Mouse (Mus musculus) embryonic facial prominence, embryonic 14.5 days (tissue): ENCODE data around the gene Gadd45a. TPM values are rescaled to one million over a fixed set of nuclear protein-coding genes. Genes with fewer than 3 reads are reported as not detected.

Experiments
- ATAC-seq: fragments of 200-750 bp; cut with Nextera tagmentation; 2 replicates; pipeline ENCODE4 v1.8.0; 2017; ENCODE audit warnings: low read depth, moderate number of reproducible peaks, moderate TSS enrichment
- DNase-seq: peaks from one replicate; pipeline ENCODE4 v3.0.0-alpha.2; 2015; ENCODE audit warnings: low spot score
- H3K27ac ChIP-seq: fragments of 300-500 bp; sonication (generic); replicated peaks from 2 replicates; pipeline ENCODE4 v1.5.1; 2014; ENCODE audit warnings: low read depth, mild to moderate bottlenecking, low read length, moderate library complexity
- H3K27me3 ChIP-seq: fragments of 300-500 bp; sonication (generic); replicated peaks from 2 replicates; pipeline ENCODE4 v1.6.1; 2014; ENCODE audit warnings: low read length; ENCODE audit not compliant: control insufficient read depth, insufficient read depth
- H3K36me3 ChIP-seq: fragments of 300-500 bp; sonication (generic); 2 replicates; pipeline ENCODE4 v1.6.1; 2014; ENCODE audit warnings: low read length, mixed read lengths; ENCODE audit not compliant: control insufficient read depth, insufficient read depth
- H3K4me1 ChIP-seq: fragments of 300-500 bp; sonication (generic); 2 replicates; pipeline ENCODE4 v1.6.1; 2014; ENCODE audit warnings: antibody characterized with exemption, low read length; ENCODE audit not compliant: control insufficient read depth, insufficient read depth
- H3K4me2 ChIP-seq: fragments of 300-500 bp; sonication (generic); 2 replicates; pipeline ENCODE4 v1.6.1; 2014; ENCODE audit warnings: low read depth, mild to moderate bottlenecking, low read length, moderate library complexity, mixed read lengths
- H3K4me3 ChIP-seq: fragments of 300-500 bp; sonication (generic); 2 replicates; pipeline ENCODE4 v1.5.1; 2014; ENCODE audit warnings: low read depth, mild to moderate bottlenecking, low read length
- H3K9ac ChIP-seq: fragments of 300-500 bp; sonication (generic); 2 replicates; pipeline ENCODE4 v1.6.1; 2014; ENCODE audit warnings: low read depth, mild to moderate bottlenecking, low read length, moderate library complexity, mixed read lengths
- H3K9me3 ChIP-seq: fragments of 300-500 bp; sonication (generic); 2 replicates; pipeline ENCODE4 v1.6.1; 2016; ENCODE audit warnings: low read length; ENCODE audit not compliant: control insufficient read depth
- WGBS: fragments of 180-500 bp; shearing (Covaris S2); extraction: QIAGEN DNeasy Blood & Tissue Kit; methylation state at CpG from one replicate; pipeline ENCODE4 v1.1.7; 2014; 5-methylcytosine and 5-hydroxymethylcytosine counted together
- polyA plus RNA-seq: library from polyadenylated mRNA; unstranded; fragments of >200 nt; fragmentation: Nextera tagmentation; extraction: Ambion mirVana; gene quantifications from 2 replicates; pipeline ENCODE4 v1.2.1, GENCODE M21; 2014

The Gadd45a gene
- 9.9 and 12.7 TPM in 2 replicates for polyA plus RNA-seq

DNA sequence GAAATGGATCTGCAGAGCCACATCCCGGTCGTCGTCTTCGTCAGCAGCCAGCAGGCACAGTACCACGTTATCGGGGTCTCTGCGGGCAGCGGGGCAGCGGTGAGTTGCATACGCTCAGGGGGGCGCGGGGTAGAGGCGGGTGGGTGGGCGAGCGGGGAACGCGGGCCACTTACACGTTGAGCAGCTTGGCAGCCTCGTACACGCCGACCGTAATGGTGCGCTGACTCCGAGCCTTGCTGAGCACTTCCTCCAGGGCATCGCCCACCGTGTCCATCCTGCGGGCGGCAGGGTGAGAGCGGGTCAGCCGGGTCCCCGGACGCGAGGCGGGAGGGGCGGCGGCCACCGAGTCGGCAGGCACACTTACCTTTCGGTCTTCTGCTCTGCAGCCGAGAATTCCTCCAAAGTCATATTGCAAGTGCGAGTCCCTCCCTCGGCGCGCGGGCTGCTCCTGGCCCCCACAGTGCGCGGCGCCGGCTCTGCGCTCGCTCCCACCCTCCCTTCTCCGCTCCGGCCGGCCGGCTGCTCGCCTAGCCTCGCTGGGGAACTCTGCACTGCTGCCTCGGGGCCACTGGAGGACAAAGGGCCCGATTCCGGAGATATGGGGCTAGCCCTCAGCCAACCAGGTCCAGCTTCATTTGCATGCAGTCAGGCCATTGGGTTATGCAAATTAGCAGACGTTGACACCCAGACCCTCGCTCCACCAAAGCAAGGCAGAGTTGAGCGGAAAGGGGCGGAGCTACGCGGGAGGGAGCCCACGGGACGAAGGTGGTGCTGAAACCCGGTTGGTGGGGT is at the start of gene Gadd45a:
Gadd45a (minus strand) TSS at position 621 of the 792 bp plus-strand sequence.
- DNase-seq (peak; percentile 99), ATAC-seq (peak; percentile 98)
- under 1% methylated on average over 37 of the region's 69 CpGs for WGBS
- no peaks in the 10 kb centered on the region for H3K9me3 ChIP-seq
- H3K4me1 ChIP-seq, result peaks cover 10% of the 10 kb centered on the region; the same call in 1 of the 2 replicates
- peak within 1 kb of the TSS; percentile 70 for H3K4me3 ChIP-seq
- H3K4me2 ChIP-seq, result peak within 1 kb of the TSS; percentile 71
- no peaks in the 10 kb centered on the region for H3K36me3 ChIP-seq
- H3K27me3 ChIP-seq, result no peaks in the 10 kb centered on the region
- H3K27ac ChIP-seq, result peak within 1 kb of the TSS; percentile 86
- peak within 1 kb of the TSS; percentile 74 for H3K9ac ChIP-seq

DNA sequence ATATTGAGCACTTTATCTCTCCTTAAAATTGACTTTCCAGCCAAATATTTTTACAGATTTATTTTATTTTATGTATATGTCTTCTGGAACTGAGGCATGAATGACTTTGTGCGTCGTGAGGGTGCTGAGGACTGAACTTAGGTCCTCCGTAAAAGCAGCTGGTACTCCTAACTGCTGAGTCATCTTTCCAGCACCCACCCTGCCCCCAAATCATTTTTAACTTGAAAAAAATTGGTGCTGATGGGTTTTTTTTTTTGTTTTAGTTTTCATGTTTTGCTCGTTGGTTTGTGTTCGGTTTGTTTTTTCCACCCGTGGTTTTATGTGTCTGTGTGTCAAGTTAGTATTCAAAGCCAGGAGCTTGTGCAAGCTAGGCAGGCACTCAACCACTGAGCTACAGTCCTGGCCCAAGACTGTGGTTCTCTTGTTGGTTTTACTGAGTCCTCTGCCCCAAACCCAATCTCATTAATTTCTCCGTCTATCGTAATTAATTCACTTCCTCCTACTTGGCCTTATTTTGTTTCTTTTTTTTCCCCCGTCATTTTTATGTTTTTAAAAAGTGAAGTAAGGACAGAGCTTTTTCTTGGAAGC is 48.7 kb upstream of the Gadd45a start:
- DNase-seq (no peak), ATAC-seq (no peak)
- H3K9me3 ChIP-seq, result no peaks in the 10 kb centered on the region
- H3K9ac ChIP-seq, result no peak overlapping the region
- H3K4me3 ChIP-seq, result no peak overlapping the region
- 79% methylated on average over 9 of the region's 9 CpGs for WGBS
- no peak overlapping the region for H3K4me2 ChIP-seq
- H3K36me3 ChIP-seq, result no peaks in the 10 kb centered on the region
- H3K4me1 ChIP-seq, result no peaks in the 10 kb centered on the region
- no peak overlapping the region for H3K27ac ChIP-seq
- H3K27me3 ChIP-seq, result no peaks in the 10 kb centered on the region

DNA sequence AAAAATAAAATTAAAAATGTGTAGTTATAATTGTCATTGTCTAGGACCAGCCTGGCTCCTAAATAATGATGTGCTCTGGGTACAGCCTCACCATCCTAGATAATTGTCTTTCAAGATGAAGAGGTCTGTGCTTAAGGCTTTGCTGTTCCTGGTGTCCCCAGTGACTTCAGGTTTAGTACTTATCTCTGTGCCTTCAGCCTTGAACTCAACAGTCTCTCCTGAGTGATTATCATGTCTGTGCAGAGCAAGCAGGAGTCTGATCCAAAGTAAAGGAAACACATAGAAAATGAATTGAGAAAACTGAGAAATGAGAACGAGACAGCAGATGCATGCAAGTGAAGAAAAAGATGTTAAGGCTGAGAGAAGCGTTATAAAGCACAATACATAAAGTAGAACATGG is 47.2 kb upstream of the Gadd45a start:
- DNase-seq, result no peak
- Histone ChIP-seq H3K4me2 (no peak overlapping the region), H3K4me1 (no peaks in the 10 kb centered on the region), H3K4me3 (no peak overlapping the region), H3K9me3 (no peaks in the 10 kb centered on the region), H3K27me3 (no peaks in the 10 kb centered on the region), H3K9ac (no peak overlapping the region), H3K36me3 (no peaks in the 10 kb centered on the region), H3K27ac (no peak overlapping the region)
- 90% methylated on average over 2 of the region's 2 CpGs for WGBS
- ATAC-seq, result no peak

DNA sequence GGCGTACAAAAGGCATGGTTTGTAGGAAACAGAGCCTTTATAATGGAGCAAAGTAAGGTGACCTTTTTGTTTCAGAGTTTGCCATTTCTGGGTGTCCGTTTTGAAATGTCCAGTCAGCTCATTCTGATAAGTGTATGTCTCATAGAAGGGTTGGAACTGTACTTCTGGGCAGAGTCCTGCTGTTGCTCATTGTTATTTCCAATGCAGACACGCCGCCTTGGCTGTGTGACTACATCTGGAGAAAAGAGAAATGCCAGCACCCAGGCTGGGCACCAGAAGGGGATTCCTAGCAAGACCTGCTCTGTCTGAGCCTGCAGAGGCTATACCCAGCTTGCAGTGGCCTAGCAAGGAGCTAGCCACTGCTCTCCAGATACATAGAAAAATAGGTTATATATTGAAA is 43.9 kb upstream of the Gadd45a start:
- Histone ChIP-seq H3K4me2 (no peak overlapping the region), H3K27ac (no peak overlapping the region), H3K9ac (no peak overlapping the region), H3K9me3 (no peaks in the 10 kb centered on the region), H3K4me3 (no peak overlapping the region), H3K36me3 (no peaks in the 10 kb centered on the region), H3K4me1 (peaks cover 8% of the 10 kb centered on the region; the same call in 1 of the 2 replicates), H3K27me3 (no peaks in the 10 kb centered on the region)
- no peak for DNase-seq
- no peak for ATAC-seq
- WGBS, result 92% methylated on average over 4 of the region's 4 CpGs

DNA sequence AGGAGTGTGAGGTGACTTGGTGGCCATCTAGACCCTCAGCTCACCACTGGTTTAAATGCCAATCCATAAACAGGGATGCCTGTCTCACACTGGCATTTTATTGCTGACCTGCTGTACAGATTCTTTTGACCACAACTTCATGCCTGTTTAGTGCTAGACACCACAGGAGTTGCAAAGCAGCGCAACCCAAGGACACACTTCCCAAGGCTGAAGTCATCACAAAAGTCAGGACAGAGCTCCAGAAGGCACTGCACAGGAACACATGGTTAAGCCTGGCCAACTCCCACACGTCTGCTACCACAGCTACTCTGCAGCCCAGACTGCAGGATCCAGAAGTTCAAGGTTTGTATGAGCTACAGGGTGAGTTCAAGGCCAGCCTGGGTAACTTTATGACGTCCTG is 40.8 kb upstream of the Gadd45a start:
- DNase-seq (no peak), ATAC-seq (no peak)
- H3K27me3 ChIP-seq, result no peaks in the 10 kb centered on the region
- no peak overlapping the region for H3K4me3 ChIP-seq
- H3K27ac ChIP-seq, result no peak overlapping the region
- WGBS, result 93% methylated on average over 3 of the region's 3 CpGs
- H3K9me3 ChIP-seq, result no peaks in the 10 kb centered on the region
- H3K9ac ChIP-seq, result no peak overlapping the region
- no peaks in the 10 kb centered on the region for H3K36me3 ChIP-seq
- no peak overlapping the region for H3K4me2 ChIP-seq
- peaks cover 8% of the 10 kb centered on the region; the same call in 1 of the 2 replicates for H3K4me1 ChIP-seq

DNA sequence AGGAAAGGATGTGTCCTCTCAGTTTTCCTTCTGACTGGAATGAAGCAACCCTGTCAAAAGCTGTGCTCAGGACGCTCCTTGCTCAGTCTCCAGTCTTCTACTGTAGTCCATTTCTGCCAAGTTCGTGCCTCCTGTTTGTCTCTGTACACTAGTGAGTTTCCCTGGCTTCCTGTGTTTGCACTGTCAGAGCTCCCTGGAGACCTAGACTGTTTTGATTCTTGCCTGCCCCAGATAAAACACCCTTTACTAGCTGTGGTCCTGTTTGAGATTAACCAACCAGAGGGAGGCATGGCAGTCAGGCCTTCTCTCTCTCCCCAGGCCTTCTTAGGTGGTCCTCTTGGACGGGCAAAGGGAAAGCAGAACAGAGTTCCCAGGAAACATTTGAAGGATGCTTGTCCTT is 40.2 kb upstream of the Gadd45a start:
- no peak overlapping the region for H3K9ac ChIP-seq
- H3K4me3 ChIP-seq, result no peak overlapping the region
- no peak overlapping the region for H3K4me2 ChIP-seq
- no peaks in the 10 kb centered on the region for H3K27me3 ChIP-seq
- H3K36me3 ChIP-seq, result no peaks in the 10 kb centered on the region
- peak overlapping the region; percentile 19; the same call in 1 of the 2 replicates for H3K27ac ChIP-seq
- peaks cover 8% of the 10 kb centered on the region; the same call in 1 of the 2 replicates for H3K4me1 ChIP-seq
- 0 out of 2 replicates have a peak, but pooled peaks have one; percentile 24 for ATAC-seq
- 22% methylated on average over 3 of the region's 3 CpGs for whole genome bisulfite sequencing
- H3K9me3 ChIP-seq, result no peaks in the 10 kb centered on the region
- peak; percentile 63 for DNase-seq

DNA sequence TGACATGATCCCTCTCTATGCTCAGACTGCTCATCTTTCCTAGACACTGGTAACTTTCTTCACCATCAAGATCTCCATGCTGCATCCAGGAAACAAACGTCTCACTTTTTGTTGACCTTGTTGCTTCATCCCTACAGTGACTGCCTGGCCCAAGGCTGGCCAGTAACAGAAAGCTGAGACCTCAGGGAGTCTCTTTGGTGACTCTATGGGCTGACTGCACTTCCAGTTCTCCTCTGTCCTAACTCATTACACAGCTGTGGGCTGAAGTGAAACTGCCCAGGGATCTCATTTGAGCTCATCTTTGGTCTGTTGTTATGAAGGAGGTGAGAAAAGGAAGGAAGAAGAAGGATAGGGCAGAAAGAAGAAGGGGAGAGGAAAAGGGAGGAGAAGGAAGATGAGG is 39.1 kb upstream of the Gadd45a start:
- Histone ChIP-seq H3K4me1 (peaks cover 8% of the 10 kb centered on the region; the same call in 1 of the 2 replicates), H3K4me3 (no peak overlapping the region), H3K27ac (no peak overlapping the region), H3K9ac (no peak overlapping the region), H3K4me2 (no peak overlapping the region), H3K36me3 (no peaks in the 10 kb centered on the region), H3K27me3 (no peaks in the 10 kb centered on the region), H3K9me3 (no peaks in the 10 kb centered on the region)
- DNase-seq (no peak), ATAC-seq (no peak)
- 64% methylated on average over 1 of the region's 1 CpGs for WGBS

DNA sequence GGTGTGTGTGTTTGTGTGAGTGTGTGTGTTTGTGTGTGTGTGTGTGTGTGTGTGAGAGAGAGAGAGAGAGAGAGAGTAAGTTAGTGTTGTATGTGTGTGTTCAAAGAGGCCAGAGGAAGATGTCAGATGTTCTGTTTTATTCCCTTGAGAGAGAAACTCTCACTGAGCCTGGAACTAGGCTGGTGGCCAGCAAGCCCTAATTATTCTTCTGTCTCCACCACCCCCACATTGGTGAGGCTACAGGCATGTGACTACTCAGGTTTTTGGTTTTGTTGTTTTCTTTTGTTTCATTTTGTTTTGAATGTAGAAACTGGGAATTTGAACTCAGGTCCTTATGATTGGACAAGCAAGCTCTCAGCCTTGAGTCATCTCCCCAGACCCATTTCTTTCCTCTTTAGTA is 37.6 kb upstream of the Gadd45a start:
- Histone ChIP-seq H3K9me3 (no peaks in the 10 kb centered on the region), H3K36me3 (no peaks in the 10 kb centered on the region), H3K27me3 (no peaks in the 10 kb centered on the region), H3K9ac (no peak overlapping the region), H3K4me1 (peaks cover 10% of the 10 kb centered on the region; the same call in 1 of the 2 replicates), H3K4me3 (no peak overlapping the region), H3K27ac (no peak overlapping the region), H3K4me2 (no peak overlapping the region)
- ATAC-seq (no peak), DNase-seq (no peak)
